Mouse (Mus musculus): ENCODE data around the gene Gramd1b. TPM values are rescaled to one million over a fixed set of nuclear protein-coding genes. Genes with fewer than 3 reads are reported as not detected.

Gramd1b gene
- polyA plus RNA-seq, 1 experiment = 44.2 TPM

GRCm38 (mm10) chr9:40396171-40396570, 135.0 kb downstream of the Gramd1b start:
- no peak overlapping the region for H3K27ac ChIP-seq (ENCODE audit: insufficient read depth, low read depth, low read length)
- H3K4me1 ChIP-seq (ENCODE audit: control insufficient read depth, insufficient read depth, low read length) = peaks cover 22% of the 10 kb centered on the region
- no peak for TF ChIP-seq CTCF (IDR thresholded peaks at IDR 0.05; ENCODE audit: low read depth, low read length)
- TF ChIP-seq POLR2A (IDR thresholded peaks at IDR 0.05; ENCODE audit: borderline replicate concordance, low read depth, low read length) = no peak
- H3K4me3 ChIP-seq (ENCODE audit: insufficient read depth, low read length) = no peak overlapping the region

GRCm38 (mm10) chr9:40391852-40392695, 139.1 kb downstream of the Gramd1b start:
- no peak for TF ChIP-seq POLR2A (IDR thresholded peaks at IDR 0.05; ENCODE audit: borderline replicate concordance, low read depth, low read length)
- no peak for TF ChIP-seq CTCF (IDR thresholded peaks at IDR 0.05; ENCODE audit: low read depth, low read length)
- Histone ChIP-seq H3K27ac (ENCODE audit: insufficient read depth, low read depth, low read length) (peak overlapping the region; percentile 62), H3K4me1 (ENCODE audit: control insufficient read depth, insufficient read depth, low read length) (peaks cover 16% of the 10 kb centered on the region), H3K4me3 (ENCODE audit: insufficient read depth, low read length) (peak overlapping the region; percentile 44)

GRCm38 (mm10) chr9:40391359-40391758, 139.8 kb downstream of the Gramd1b start:
- H3K27ac ChIP-seq (ENCODE audit: insufficient read depth, low read depth, low read length) = no peak overlapping the region
- TF ChIP-seq CTCF (IDR thresholded peaks at IDR 0.05; ENCODE audit: low read depth, low read length) = no peak
- TF ChIP-seq POLR2A (IDR thresholded peaks at IDR 0.05; ENCODE audit: borderline replicate concordance, low read depth, low read length) = no peak
- peak overlapping the region; percentile 44 for H3K4me3 ChIP-seq (ENCODE audit: insufficient read depth, low read length)
- peaks cover 18% of the 10 kb centered on the region for H3K4me1 ChIP-seq (ENCODE audit: control insufficient read depth, insufficient read depth, low read length)

- H3K4me3 ChIP-seq (ENCODE audit: insufficient read depth, low read length) = peak overlapping the region; percentile 44
- H3K27ac ChIP-seq (ENCODE audit: insufficient read depth, low read depth, low read length) = no peak overlapping the region
- H3K4me1 ChIP-seq (ENCODE audit: control insufficient read depth, insufficient read depth, low read length) = peaks cover 18% of the 10 kb centered on the region
- 0 out of 2 replicates have a peak, but pooled peaks have one; percentile 25 for TF ChIP-seq CTCF (IDR thresholded peaks at IDR 0.05; ENCODE audit: low read depth, low read length)
- no peak for TF ChIP-seq POLR2A (IDR thresholded peaks at IDR 0.05; ENCODE audit: borderline replicate concordance, low read depth, low read length)
Measured at GRCm38 (mm10) chr9:40390904-40391303, 140.3 kb downstream of the Gramd1b start.

- H3K4me3 ChIP-seq (ENCODE audit: insufficient read depth, low read length) = no peak overlapping the region
- no peak overlapping the region for H3K27ac ChIP-seq (ENCODE audit: insufficient read depth, low read depth, low read length)
- TF ChIP-seq CTCF (IDR thresholded peaks at IDR 0.05; ENCODE audit: low read depth, low read length) (no peak), POLR2A (IDR thresholded peaks at IDR 0.05; ENCODE audit: borderline replicate concordance, low read depth, low read length) (no peak)
- peaks cover 18% of the 10 kb centered on the region for H3K4me1 ChIP-seq (ENCODE audit: control insufficient read depth, insufficient read depth, low read length)
Measured at GRCm38 (mm10) chr9:40390396-40390760, 140.8 kb downstream of the Gramd1b start.

- Histone ChIP-seq H3K4me1 (ENCODE audit: control insufficient read depth, insufficient read depth, low read length) (peaks cover 18% of the 10 kb centered on the region), H3K4me3 (ENCODE audit: insufficient read depth, low read length) (no peak overlapping the region), H3K27ac (ENCODE audit: insufficient read depth, low read depth, low read length) (no peak overlapping the region)
- TF ChIP-seq CTCF (IDR thresholded peaks at IDR 0.05; ENCODE audit: low read depth, low read length) (no peak), POLR2A (IDR thresholded peaks at IDR 0.05; ENCODE audit: borderline replicate concordance, low read depth, low read length) (no peak)
Measured at GRCm38 (mm10) chr9:40389669-40390395, 141.4 kb downstream of the Gramd1b start.

- Histone ChIP-seq H3K4me3 (ENCODE audit: insufficient read depth, low read length) (no peak overlapping the region), H3K4me1 (ENCODE audit: control insufficient read depth, insufficient read depth, low read length) (peaks cover 18% of the 10 kb centered on the region), H3K27ac (ENCODE audit: insufficient read depth, low read depth, low read length) (no peak overlapping the region)
- TF ChIP-seq CTCF (IDR thresholded peaks at IDR 0.05; ENCODE audit: low read depth, low read length) (no peak), POLR2A (IDR thresholded peaks at IDR 0.05; ENCODE audit: borderline replicate concordance, low read depth, low read length) (no peak)
Measured at GRCm38 (mm10) chr9:40389175-40389574, 142.0 kb downstream of the Gramd1b start.

- H3K27ac ChIP-seq (ENCODE audit: insufficient read depth, low read depth, low read length) = no peak overlapping the region
- no peak overlapping the region for H3K4me3 ChIP-seq (ENCODE audit: insufficient read depth, low read length)
- TF ChIP-seq CTCF (IDR thresholded peaks at IDR 0.05; ENCODE audit: low read depth, low read length) (no peak), POLR2A (IDR thresholded peaks at IDR 0.05; ENCODE audit: borderline replicate concordance, low read depth, low read length) (no peak)
- H3K4me1 ChIP-seq (ENCODE audit: control insufficient read depth, insufficient read depth, low read length) = peaks cover 16% of the 10 kb centered on the region
Measured at GRCm38 (mm10) chr9:40384781-40385180, 146.4 kb downstream of the Gramd1b start.

GRCm38 (mm10) chr9:40382508-40382907, 148.7 kb downstream of the Gramd1b start:
- no peak for TF ChIP-seq POLR2A (IDR thresholded peaks at IDR 0.05; ENCODE audit: borderline replicate concordance, low read depth, low read length)
- no peak for TF ChIP-seq CTCF (IDR thresholded peaks at IDR 0.05; ENCODE audit: low read depth, low read length)
- H3K4me3 ChIP-seq (ENCODE audit: insufficient read depth, low read length) = no peak overlapping the region
- peaks cover 16% of the 10 kb centered on the region for H3K4me1 ChIP-seq (ENCODE audit: control insufficient read depth, insufficient read depth, low read length)
- peak overlapping the region; percentile 37; the same call in 1 of the 2 replicates for H3K27ac ChIP-seq (ENCODE audit: insufficient read depth, low read depth, low read length)

Data from bone marrow macrophage, adult 2 months (primary cell).